Mouse (Mus musculus) intestine, embryonic 15.5 days (tissue): ENCODE measurements around the gene Bdkrb2. TPM values are rescaled to one million over a fixed set of nuclear protein-coding genes. Genes with fewer than 3 reads are reported as not detected.

Experiments used
- ATAC-seq: fragments of 200-750 bp; cut with Nextera tagmentation; 2 replicates; pipeline ENCODE4 v1.8.0; 2017; ENCODE audit warnings: moderate TSS enrichment, moderate library complexity
- H3K27ac ChIP-seq: fragments of 300-500 bp; sonication (generic); 2 replicates; pipeline ENCODE4 v1.5.1; 2015; ENCODE audit warnings: mild to moderate bottlenecking, inconsistent platforms
- H3K27me3 ChIP-seq: fragments of 300-500 bp; sonication (generic); replicated peaks from 2 replicates; pipeline ENCODE4 v1.6.1; 2015; ENCODE audit warnings: inconsistent platforms
- H3K36me3 ChIP-seq: fragments of 300-500 bp; sonication (generic); 2 replicates; pipeline ENCODE4 v1.6.1; 2015; ENCODE audit warnings: inconsistent platforms
- H3K4me1 ChIP-seq: fragments of 300-500 bp; sonication (generic); replicated peaks from 2 replicates; pipeline ENCODE4 v1.6.1; 2015; ENCODE audit warnings: inconsistent platforms
- H3K4me2 ChIP-seq: fragments of 300-500 bp; sonication (generic); replicated peaks from 2 replicates; pipeline ENCODE4 v1.6.1; 2015; ENCODE audit warnings: mild to moderate bottlenecking, inconsistent platforms
- H3K4me3 ChIP-seq: fragments of 300-500 bp; sonication (generic); replicated peaks from 2 replicates; pipeline ENCODE4 v1.5.1; 2015; ENCODE audit warnings: inconsistent platforms
- H3K9ac ChIP-seq: fragments of 300-500 bp; sonication (generic); 2 replicates; pipeline ENCODE4 v1.6.1; 2015; ENCODE audit warnings: inconsistent platforms
- H3K9me3 ChIP-seq: fragments of 300-500 bp; sonication (generic); 2 replicates; pipeline ENCODE4 v1.6.1; 2016; ENCODE audit warnings: inconsistent platforms
- WGBS: fragments of 180-500 bp; shearing (Covaris S2); methylation state at CpG from one replicate; pipeline ENCODE4 v1.1.7; 2015; 5-methylcytosine and 5-hydroxymethylcytosine counted together
- polyA plus RNA-seq: library from polyadenylated mRNA; unstranded; fragments of >200 nt; fragmentation: Nextera tagmentation; extraction: Ambion mirVana; gene quantifications from 2 replicates; pipeline ENCODE4 v1.2.1, GENCODE M21; 2015

The Bdkrb2 gene
- polyA plus RNA-seq, 1 experiment from 2014 or later, result 4.6 TPM

DNA sequence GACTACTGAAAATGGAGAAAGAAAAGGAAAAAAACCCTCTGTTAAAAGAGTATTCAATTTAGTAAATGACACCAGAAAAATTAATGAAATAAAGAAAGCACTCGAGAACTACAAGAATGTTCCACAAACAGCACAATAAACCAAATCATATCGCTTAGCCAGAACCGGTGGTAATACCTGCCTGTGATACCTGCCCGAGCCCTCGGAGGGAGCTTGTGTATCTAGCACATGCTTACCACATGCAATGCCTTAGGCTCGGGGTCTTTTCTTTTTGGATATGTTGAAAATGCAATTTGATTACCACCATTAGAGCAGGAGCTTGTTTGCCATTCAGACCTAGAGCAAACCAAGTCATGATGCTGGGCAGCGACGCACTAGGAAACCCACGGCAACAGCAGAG lies 73.5 kb downstream of the Bdkrb2 start:
- H3K4me1 ChIP-seq, result 0 out of 2 replicates have a peak, but pooled peaks cover 2% of the 10 kb centered on the region

DNA sequence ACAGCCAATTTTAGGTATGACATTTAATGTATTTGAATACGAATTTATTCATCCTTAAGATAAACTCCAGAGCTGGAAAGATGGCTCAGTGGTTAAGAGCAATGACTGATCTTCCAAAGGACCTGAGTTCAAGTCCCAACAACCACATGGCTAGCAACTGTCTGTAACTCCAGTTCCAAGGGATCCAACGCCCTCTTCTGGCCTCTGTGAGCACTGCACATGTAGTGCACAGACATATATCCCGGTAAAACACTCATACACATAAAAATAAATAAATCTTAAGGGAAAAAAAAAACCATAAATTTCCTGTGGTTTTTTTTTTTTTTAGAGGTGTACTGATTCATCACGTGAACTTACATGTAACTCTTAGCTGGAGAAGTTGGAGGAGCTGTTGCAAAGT lies 74.5 kb downstream of the Bdkrb2 start:
- 0 out of 2 replicates have a peak, but pooled peaks cover 2% of the 10 kb centered on the region for H3K4me1 ChIP-seq
- no peak overlapping the region for H3K4me2 ChIP-seq
- H3K9me3 ChIP-seq, result no peaks in the 10 kb centered on the region
- H3K27ac ChIP-seq, result no peak overlapping the region
- WGBS, result 77% methylated on average over 4 of the region's 4 CpGs
- peaks cover 58% of the 10 kb centered on the region for H3K36me3 ChIP-seq
- H3K27me3 ChIP-seq, result no peaks in the 10 kb centered on the region
- no peak overlapping the region for H3K4me3 ChIP-seq
- no peak for ATAC-seq
- H3K9ac ChIP-seq, result no peak overlapping the region

More for the DNA sequence above, 73.5 kb downstream of the Bdkrb2 start:
- Histone ChIP-seq H3K27me3 (no peaks in the 10 kb centered on the region), H3K36me3 (peaks cover 58% of the 10 kb centered on the region), H3K9me3 (no peaks in the 10 kb centered on the region), H3K9ac (no peak overlapping the region), H3K27ac (no peak overlapping the region), H3K4me3 (no peak overlapping the region), H3K4me2 (no peak overlapping the region)
- WGBS, result 92% methylated on average over 9 of the region's 9 CpGs
- no peak for ATAC-seq

GRCm38 (mm10) chr12:105642770-105643321 lies 79.8 kb downstream of the Bdkrb2 start:
- no peak for ATAC-seq
- Histone ChIP-seq H3K27me3 (no peaks in the 10 kb centered on the region), H3K36me3 (peaks cover 44% of the 10 kb centered on the region), H3K4me1 (0 out of 2 replicates have a peak, but pooled peaks cover 3% of the 10 kb centered on the region), H3K4me3 (no peak overlapping the region), H3K9ac (no peak overlapping the region), H3K27ac (no peak overlapping the region), H3K4me2 (no peak overlapping the region), H3K9me3 (no peaks in the 10 kb centered on the region)
- WGBS, result 61% methylated on average over 11 of the region's 11 CpGs

Other genes starting within 250 kb of the Bdkrb2 start
- gene Tunar, start 229.4 kb upstream of the Bdkrb2 start, polyA plus RNA-seq, result 0.06 and 0.21 TPM in 2 replicates
- gene D430019H16Rik, start 109.4 kb upstream of the Bdkrb2 start, polyA plus RNA-seq, result 0.78 and 1.4 TPM in 2 replicates
- gene Bdkrb1, start 39.9 kb downstream of the Bdkrb2 start, polyA plus RNA-seq, result 0.31 and 0.37 TPM in 2 replicates
- gene Gskip, start 121.6 kb downstream of the Bdkrb2 start, polyA plus RNA-seq, result 29.4 and 29.5 TPM in 2 replicates
- gene Atg2b, start 122.0 kb downstream of the Bdkrb2 start, polyA plus RNA-seq, result 12.6 and 13.0 TPM in 2 replicates
- gene Ak7, start 142.8 kb downstream of the Bdkrb2 start, polyA plus RNA-seq, result 0.70 and 0.97 TPM in 2 replicates
- 189 and 225 TPM in 2 replicates for gene Papola, start 221.5 kb downstream of the Bdkrb2 start, polyA plus RNA-seq